Mouse (Mus musculus): ENCODE measurements around the gene Tm6sf1.
"Not testable (repeated sequence)": the region's sequence is repeated elsewhere in the genome, so short reads cannot be mapped to it uniquely, and the experiment has no call there.

Gene Tm6sf1

DNA sequence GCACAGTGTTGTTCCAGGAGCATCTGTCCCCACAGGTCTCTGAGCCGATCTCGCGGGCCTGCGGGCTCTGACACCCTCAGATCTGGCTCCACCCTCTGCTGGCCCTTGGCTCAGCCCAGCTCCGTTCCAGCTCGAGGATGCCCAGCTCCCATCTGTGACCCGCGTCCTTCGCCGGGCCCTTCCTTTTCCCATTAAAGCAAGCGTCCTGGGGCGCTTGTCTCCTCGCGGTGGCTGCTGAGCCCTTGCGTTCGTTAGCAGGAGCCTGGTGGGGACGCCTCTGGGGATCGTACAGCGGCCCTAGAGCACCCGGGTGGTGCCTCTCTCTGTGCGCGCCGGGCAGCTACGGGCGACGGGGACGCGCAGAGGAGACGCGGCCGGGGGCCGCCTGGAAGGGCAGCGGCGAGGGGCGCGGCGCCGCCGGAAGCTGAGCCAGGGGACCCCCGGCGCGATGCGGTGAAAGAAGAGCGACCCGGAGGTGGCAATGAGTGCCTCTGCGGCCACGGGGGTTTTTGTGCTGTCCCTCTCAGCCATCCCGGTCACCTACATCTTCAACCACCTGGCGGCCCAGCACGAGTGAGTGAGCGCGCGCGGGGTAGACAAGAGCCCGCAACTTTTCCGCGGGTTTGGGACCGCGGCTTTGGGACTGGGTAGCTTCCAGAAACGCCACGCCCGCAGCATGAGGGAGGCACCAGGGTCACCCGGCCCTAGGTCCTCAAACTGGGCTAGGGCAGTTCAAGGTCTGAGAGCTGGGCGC lies at the start of gene Tm6sf1:
TSS of gene Tm6sf1 (plus strand) at position 34 of the 754 bp plus-strand sequence.
- no peak for DNase-seq (ENCODE audit: low spot score)

DNA sequence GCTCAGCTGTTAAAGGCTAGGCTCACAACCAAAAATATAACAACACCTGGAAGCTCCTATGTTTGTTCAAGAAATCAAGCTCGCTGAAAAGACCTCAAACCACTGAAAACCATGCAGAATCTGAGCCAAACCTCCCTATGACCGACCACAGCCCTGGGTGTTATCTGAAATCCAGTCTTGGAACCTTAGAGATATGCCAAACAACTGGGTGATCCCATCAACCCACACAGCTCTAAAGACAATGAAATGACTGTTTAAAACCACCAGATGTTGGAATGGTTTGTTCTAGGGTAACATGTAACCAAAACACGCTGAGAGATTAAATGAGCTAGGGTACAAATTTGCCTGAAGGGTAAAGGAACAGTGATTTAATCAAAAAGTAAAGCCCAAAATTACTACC lies 33.9 kb upstream of the Tm6sf1 start:
- DNase-seq (ENCODE audit: low spot score): no peak

DNA sequence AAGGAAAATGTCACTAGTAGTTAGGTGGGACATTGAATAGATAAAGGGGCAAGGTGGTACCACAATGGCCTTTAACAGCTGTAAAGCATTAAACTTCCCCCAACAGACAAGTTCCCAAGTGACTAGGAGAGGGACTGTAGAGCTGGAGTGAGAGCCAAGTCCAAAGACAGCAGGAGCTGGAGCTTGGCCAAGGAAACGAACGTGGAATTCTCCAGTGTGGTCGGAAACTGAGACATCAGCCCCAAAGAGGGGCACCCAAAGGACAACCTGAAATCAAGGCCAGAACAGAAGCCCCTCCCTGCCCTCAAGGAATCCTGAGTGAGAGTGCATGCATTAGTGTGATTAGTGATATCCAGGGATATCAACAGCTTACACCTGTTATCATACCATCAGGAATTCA lies 33.4 kb upstream of the Tm6sf1 start:
- DNase-seq (ENCODE audit: low spot score): no peak

GRCm38 (mm10) chr7:81827806-81828667 lies 30.8 kb upstream of the Tm6sf1 start:
- no peak for DNase-seq (ENCODE audit: low spot score)

DNA sequence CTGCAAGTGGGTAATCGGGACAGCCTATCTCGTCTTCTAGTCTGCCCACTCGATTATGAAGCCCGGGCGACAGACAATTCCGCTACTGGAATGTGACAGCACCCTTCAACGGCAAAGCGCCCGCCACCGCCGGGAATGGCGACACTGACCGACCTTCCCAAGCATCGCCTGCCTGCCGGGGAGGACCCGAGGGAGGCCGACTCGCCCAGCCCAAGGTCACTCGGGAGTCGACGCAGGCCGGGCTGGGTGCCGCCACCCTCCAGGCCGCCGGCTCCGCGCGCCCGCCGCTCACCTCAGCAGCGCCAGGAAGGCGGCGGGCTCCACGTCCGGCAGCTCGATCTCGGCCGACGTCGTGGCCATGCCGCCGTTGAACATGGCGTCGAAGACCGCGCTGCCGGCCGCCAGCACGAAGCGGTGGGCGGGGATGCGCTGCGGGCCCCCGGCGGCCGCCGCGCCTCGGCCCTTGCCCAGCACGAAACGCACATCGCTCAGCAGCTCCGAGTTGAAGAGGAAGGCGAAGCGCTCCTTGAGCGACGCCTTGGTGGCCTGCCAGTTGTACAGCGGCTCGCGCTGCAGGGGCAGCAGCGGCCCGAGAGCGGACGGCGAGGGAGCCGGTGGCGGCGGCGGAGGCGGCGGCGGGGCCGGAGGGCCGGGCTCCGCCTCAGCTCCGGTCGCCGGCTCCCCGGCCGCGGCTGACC lies 30.0 kb upstream of the Tm6sf1 start:
- peak; percentile 65 for DNase-seq (ENCODE audit: low spot score)

DNA sequence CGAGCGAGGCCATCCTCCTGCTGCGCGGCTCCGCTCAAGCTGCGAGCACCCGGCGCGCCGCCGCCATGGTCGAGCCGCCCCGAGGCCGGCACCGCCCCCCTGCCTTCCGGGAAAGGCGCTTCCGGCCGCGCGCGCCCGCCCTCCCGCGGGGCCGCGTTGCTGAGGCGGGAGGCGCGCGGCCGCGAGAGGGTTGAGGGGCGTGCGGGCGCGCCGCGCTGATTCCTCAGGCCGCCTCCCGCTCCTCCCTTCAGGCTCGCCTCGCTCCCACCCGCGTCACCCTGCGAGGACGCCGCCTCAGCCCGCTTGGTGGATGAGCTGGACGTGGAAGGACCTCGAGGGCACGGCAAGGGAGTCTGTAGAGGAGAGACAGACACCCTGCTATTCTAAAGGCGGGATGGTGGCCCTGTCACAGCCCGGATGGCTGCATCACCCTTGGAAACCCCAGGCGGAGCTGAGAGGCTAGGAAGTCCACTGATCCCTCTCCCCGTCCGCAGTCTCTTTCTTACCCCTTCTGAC lies 29.4 kb upstream of the Tm6sf1 start, which contains the start of gene Btbd1:
TSS of gene Btbd1 (minus strand) at position 53 of the 516 bp plus-strand sequence.
- peak; percentile 81 for DNase-seq (ENCODE audit: low spot score)

- no peak for DNase-seq (ENCODE audit: low spot score)
These were observed 24.0 kb upstream of the Tm6sf1 start for GRCm38 (mm10) chr7:81834847-81835246.

DNA sequence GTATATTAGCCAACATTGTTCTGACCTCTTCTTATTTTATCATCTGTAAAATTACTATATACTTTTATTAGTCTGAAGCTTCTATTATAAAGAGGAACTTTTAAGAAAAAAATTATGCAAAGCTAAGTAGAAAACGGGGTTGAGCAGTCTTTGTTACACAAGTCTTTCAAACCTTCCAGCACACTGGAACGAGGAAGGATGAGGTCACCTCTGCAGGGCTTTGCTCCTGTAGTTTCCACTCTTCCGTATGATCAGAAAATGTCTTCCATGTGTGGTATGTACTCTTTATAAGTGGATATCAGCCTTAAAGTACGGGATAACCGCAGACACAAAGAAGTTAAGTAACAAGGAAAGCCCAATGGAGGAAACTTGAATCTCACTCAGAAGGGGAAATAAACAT lies 23.4 kb upstream of the Tm6sf1 start:
- DNase-seq (ENCODE audit: low spot score): no peak

GRCm38 (mm10) chr7:81837771-81838170 lies 21.0 kb upstream of the Tm6sf1 start:
- DNase-seq (ENCODE audit: low spot score): not testable (repeated sequence)

- no peak for DNase-seq (ENCODE audit: low spot score)
These were observed 19.1 kb upstream of the Tm6sf1 start for GRCm38 (mm10) chr7:81839746-81840145.

- DNase-seq (ENCODE audit: low spot score): no peak
These were observed 18.1 kb upstream of the Tm6sf1 start for GRCm38 (mm10) chr7:81840661-81841181.

GRCm38 (mm10) chr7:81841439-81841838 lies 17.4 kb upstream of the Tm6sf1 start:
- no peak for DNase-seq (ENCODE audit: low spot score)

DNA sequence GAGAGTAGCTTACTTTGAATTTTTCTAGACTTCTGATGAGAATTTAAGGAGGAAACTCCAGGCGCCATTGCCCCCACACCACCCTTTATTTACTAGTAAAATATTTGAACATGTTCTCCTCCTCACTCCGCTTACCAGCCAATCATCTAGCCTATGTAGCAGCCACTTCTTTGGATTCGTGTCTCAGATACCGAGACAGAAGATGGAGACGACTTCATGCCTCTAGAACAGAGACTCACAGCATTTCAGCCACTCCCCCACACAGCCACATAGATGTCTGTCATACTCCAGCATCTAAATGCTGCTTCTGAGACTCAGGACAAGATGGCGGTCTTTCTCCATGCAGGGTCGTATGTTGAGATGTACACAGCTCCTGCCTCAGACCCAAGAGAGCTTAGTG lies 16.7 kb upstream of the Tm6sf1 start:
- no peak for DNase-seq (ENCODE audit: low spot score)

DNA sequence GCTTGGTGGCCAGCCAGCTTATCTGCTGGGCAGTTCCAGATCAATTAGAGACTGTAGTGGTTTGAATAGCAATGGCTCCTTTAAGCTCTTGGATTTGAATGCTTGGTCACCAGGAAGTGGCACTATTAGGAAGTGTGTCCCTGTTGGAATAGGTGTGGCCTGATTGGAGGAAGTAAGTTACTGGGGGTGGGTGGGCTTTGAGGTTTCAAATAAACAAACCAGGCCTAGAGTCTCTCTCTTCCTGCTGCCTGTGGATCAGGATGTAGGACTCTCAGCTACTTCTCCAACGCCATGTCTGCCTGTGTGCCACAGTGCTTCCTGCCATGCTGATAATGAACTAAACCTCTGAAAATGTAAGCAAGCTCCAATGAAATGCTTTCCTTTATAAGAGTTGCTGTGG lies 15.8 kb upstream of the Tm6sf1 start:
- DNase-seq (ENCODE audit: low spot score): no peak

- no peak for DNase-seq (ENCODE audit: low spot score)
These were observed 14.9 kb upstream of the Tm6sf1 start for GRCm38 (mm10) chr7:81843903-81844302.

GRCm38 (mm10) chr7:81844801-81845200 lies 14.0 kb upstream of the Tm6sf1 start:
- DNase-seq (ENCODE audit: low spot score): no peak

- DNase-seq (ENCODE audit: low spot score): no peak
These were observed 13.5 kb upstream of the Tm6sf1 start for GRCm38 (mm10) chr7:81845313-81845712.

DNA sequence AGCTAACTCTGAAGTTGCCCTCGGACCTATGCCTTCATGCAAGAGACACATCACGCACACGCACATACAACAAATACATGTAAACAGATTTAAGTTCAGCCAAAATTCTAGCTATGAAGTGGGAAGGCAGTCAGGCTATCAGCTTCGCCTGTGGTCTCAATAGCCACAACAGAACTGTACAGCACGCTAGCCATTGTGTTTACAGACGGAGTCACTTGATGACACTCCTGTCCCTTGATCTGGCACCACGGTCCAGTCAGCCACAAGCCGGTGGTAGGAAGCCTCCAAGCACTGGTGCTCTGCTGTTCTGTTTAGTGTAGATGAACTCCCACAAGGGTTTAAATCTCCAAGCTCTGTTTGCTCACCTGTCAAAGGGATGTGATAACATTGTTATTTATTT lies 12.8 kb upstream of the Tm6sf1 start:
- DNase-seq (ENCODE audit: low spot score): no peak

DNA sequence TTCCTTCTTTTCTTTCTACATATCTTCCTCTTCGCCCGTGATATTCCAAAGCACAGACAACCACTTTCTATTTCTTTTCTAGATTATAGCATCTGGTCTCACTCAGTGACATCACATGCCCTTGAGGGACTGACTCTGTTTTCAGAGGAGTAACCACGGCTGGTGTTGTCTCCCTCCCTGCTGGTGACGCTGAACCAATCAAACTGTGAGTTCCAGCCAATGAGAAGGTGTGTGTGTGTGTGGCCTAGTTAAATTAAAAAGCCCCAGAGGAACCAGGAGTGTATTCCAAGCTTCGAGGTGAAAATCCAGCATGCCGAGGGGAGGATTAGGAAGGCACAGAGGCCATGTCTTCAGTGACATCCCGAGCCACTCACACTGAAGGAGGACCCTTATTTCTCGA lies 11.8 kb upstream of the Tm6sf1 start:
- no peak for DNase-seq (ENCODE audit: low spot score)

- DNase-seq (ENCODE audit: low spot score): no peak
These were observed 11.0 kb upstream of the Tm6sf1 start for GRCm38 (mm10) chr7:81847777-81848176.

DNA sequence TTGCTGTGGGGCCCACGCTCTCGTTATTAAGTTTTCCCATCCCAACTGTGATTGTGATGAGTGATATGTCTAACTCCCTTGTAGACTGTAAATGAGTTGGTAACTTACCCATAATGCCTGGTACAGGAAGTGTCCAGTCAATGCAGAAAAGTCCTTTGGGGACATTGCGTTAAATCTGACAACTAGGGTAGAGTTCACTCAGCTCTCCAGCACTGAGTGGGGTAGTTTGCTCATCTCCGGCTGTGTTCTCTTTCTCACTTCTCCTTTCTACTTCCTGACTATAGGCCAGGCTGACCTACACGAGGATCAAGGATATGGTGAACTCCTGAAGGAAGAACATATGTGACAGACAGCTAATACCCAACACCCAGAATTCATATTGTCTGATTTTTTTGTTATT lies 9.6 kb upstream of the Tm6sf1 start:
- no peak for DNase-seq (ENCODE audit: low spot score)

- no peak for DNase-seq (ENCODE audit: low spot score)
These were observed 9.2 kb upstream of the Tm6sf1 start for GRCm38 (mm10) chr7:81849633-81850032.

Measured in yolk sac, embryonic 10.5 days (tissue).